ENCODE assay signal across 8 mouse cellular contexts in genomic region chr12:21204701-21205312, GRCm38 (mm10).
A peak's percentile ranks its signal among the peaks of the same experiment; 100 is the strongest.
DNase-seq lines count a peak whose midpoint lies in the region; ATAC-seq and TF ChIP-seq lines count a peak whose summit lies in the region.

No protein-coding gene starts in this region.

- TF ChIP-seq CTCF in MEL (IDR thresholded peaks at IDR 0.05 in 2 of 3, conservative IDR thresholded peaks at IDR 0.05 in 1 of 3; ENCODE audit: control insufficient read depth in 1 of 3, insufficient read depth in 1 of 3, low read depth in 2 of 3, low read length in 3 of 3, poor library complexity in 1 of 3, severe bottlenecking in 1 of 3): no peak
- TF ChIP-seq CTCF in liver, postnatal 0 days (IDR thresholded peaks at IDR 0.05; ENCODE audit: low read depth): no peak

- no peak overlapping the region for H3K9ac ChIP-seq in MEL (ENCODE audit: control insufficient read depth, low read depth, low read length, poor library complexity, severe bottlenecking)
- no peak overlapping the region for H3K9ac ChIP-seq in forebrain, embryonic 15.5 days (replicated peaks)
- H3K9ac ChIP-seq in hindbrain, embryonic 11.5 days (ENCODE audit: low read depth, low read length): no peak overlapping the region
- no peak overlapping the region for H3K9ac ChIP-seq in liver, postnatal 0 days (replicated peaks)
- no peak overlapping the region for H3K9ac ChIP-seq in stomach, embryonic 14.5 days (replicated peaks; ENCODE audit: low read depth, low read length)

- H3K36me3 ChIP-seq in MEL (ENCODE audit: control insufficient read depth in 1 of 2, insufficient read depth in 2 of 2, low read length in 2 of 2): peaks cover 0 to 12% of the 10 kb centered on the region in 2 experiments; a peak in 2 of 4 replicates
- peaks cover 30% of the 10 kb centered on the region for H3K36me3 ChIP-seq in forebrain, embryonic 15.5 days
- 0 out of 2 replicates have a peak, but pooled peaks cover 4% of the 10 kb centered on the region for H3K36me3 ChIP-seq in hindbrain, embryonic 11.5 days (ENCODE audit: control insufficient read depth, insufficient read depth, low read length)
- H3K36me3 ChIP-seq in liver, postnatal 0 days (replicated peaks; ENCODE audit: insufficient read depth, low read length): peaks cover 3% of the 10 kb centered on the region; the same call in 1 of the 2 replicates
- H3K36me3 ChIP-seq in stomach, embryonic 14.5 days (ENCODE audit: control insufficient read depth, insufficient read depth, low read length): peaks cover 4% of the 10 kb centered on the region; the same call in 1 of the 2 replicates

- TF ChIP-seq RAD21 in MEL (IDR thresholded peaks at IDR 0.05; ENCODE audit: low read depth, low read length): no peak

- no peak overlapping the region for H3K4me2 ChIP-seq in forebrain, embryonic 15.5 days (replicated peaks)
- H3K4me2 ChIP-seq in hindbrain, embryonic 11.5 days (replicated peaks; ENCODE audit: low read depth, low read length): no peak overlapping the region
- no peak overlapping the region for H3K4me2 ChIP-seq in liver, postnatal 0 days (ENCODE audit: low read depth, low read length)
- H3K4me2 ChIP-seq in stomach, embryonic 14.5 days (replicated peaks; ENCODE audit: low read depth, low read length): no peak overlapping the region

- no peak overlapping the region for H3K4me3 ChIP-seq in MEL (ENCODE audit: control insufficient read depth in 1 of 2, insufficient read depth in 1 of 2, low read depth in 2 of 2, low read length in 2 of 2)
- H3K4me3 ChIP-seq in forebrain, embryonic 15.5 days: no peak overlapping the region
- H3K4me3 ChIP-seq in hindbrain, embryonic 11.5 days (ENCODE audit: low read depth, low read length): no peak overlapping the region
- no peak overlapping the region for H3K4me3 ChIP-seq in liver, postnatal 0 days (ENCODE audit: low read depth, low read length)
- no peak overlapping the region for H3K4me3 ChIP-seq in stomach, embryonic 14.5 days (ENCODE audit: low read depth, low read length)

- TF ChIP-seq EP300 in MEL (IDR thresholded peaks at IDR 0.05; ENCODE audit: low read depth in 1 of 2, low read length in 2 of 2): no peak
- TF ChIP-seq EP300 in liver, postnatal 0 days (IDR thresholded peaks at IDR 0.05; ENCODE audit: low read depth): no peak

- no peaks in the 10 kb centered on the region for H3K79me2 ChIP-seq in MEL (ENCODE audit: control insufficient read depth, insufficient read depth, low read length, poor library complexity)

- no peak for TF ChIP-seq POLR2A in MEL (IDR thresholded peaks at IDR 0.05; ENCODE audit: control insufficient read depth in 1 of 2, insufficient read depth in 1 of 2, low read depth in 1 of 2, low read length in 2 of 2, poor library complexity in 1 of 2)

- ATAC-seq in forebrain, embryonic 15.5 days (replicated peaks): peak; percentile 46; the same call in 1 of the 2 replicates
- ATAC-seq in hindbrain, embryonic 11.5 days (ENCODE audit: low FRiP score): peak; percentile 51; the same call in 1 of the 2 replicates
- ATAC-seq in liver, postnatal 0 days: peak; percentile 44
- ATAC-seq in stomach, embryonic 14.5 days (ENCODE audit: insufficient number of reproducible peaks, insufficient read depth, low FRiP score, low read depth): no peak
- ATAC-seq in monocyte, adult 5-6 weeks (replicated peaks; ENCODE audit: insufficient number of reproducible peaks, low FRiP score, low TSS enrichment, poor library complexity, severe bottlenecking): no peak

- H3K27me3 ChIP-seq in MEL (ENCODE audit: control insufficient read depth in 1 of 2, insufficient read depth in 2 of 2, low read length in 2 of 2): no peaks in the 10 kb centered on the region
- no peaks in the 10 kb centered on the region for H3K27me3 ChIP-seq in forebrain, embryonic 15.5 days
- H3K27me3 ChIP-seq in hindbrain, embryonic 11.5 days (ENCODE audit: control insufficient read depth, insufficient read depth, low read length): no peaks in the 10 kb centered on the region
- no peaks in the 10 kb centered on the region for H3K27me3 ChIP-seq in liver, postnatal 0 days (ENCODE audit: insufficient read depth, low read length)
- H3K27me3 ChIP-seq in stomach, embryonic 14.5 days (ENCODE audit: control insufficient read depth, insufficient read depth, low read length): no peaks in the 10 kb centered on the region

- peak; percentile 25 to 46 for DNase-seq in cerebellum, postnatal 14 days
- no peak for DNase-seq in cerebellum, adult 11-12 months
- DNase-seq in MEL (ENCODE audit: low read depth, low spot score): peak; percentile 44
- DNase-seq in hindbrain, embryonic 11.5 days (ENCODE audit: low spot score): peak; percentile 24
- peak; percentile 59 for DNase-seq in liver, postnatal 0 days

- 7% methylated on average over 11 of the region's 11 CpGs for WGBS in forebrain, embryonic 15.5 days
- 52% methylated on average over 11 of the region's 11 CpGs for WGBS in hindbrain, embryonic 11.5 days
- WGBS in liver, postnatal 0 days (ENCODE audit: insufficient replicate concordance): 33% methylated on average over 11 of the region's 11 CpGs
- WGBS in stomach, embryonic 14.5 days: 40% methylated on average over 11 of the region's 11 CpGs

- H3K27ac ChIP-seq in MEL (ENCODE audit: control insufficient read depth, low read depth, low read length): no peak overlapping the region
- peak overlapping the region; percentile 59 for H3K27ac ChIP-seq in forebrain, embryonic 15.5 days (replicated peaks)
- no peak overlapping the region for H3K27ac ChIP-seq in hindbrain, embryonic 11.5 days (ENCODE audit: low read depth, low read length)
- H3K27ac ChIP-seq in liver, postnatal 0 days (ENCODE audit: low read depth): peak overlapping the region; percentile 13; the same call in 1 of the 2 replicates
- H3K27ac ChIP-seq in stomach, embryonic 14.5 days (ENCODE audit: low read length): peak overlapping the region; percentile 6; the same call in 1 of the 2 replicates

- H3K9me3 ChIP-seq in MEL (replicated peaks; ENCODE audit: insufficient read depth, low read length): no peaks in the 10 kb centered on the region
- no peaks in the 10 kb centered on the region for H3K9me3 ChIP-seq in forebrain, embryonic 15.5 days
- H3K9me3 ChIP-seq in hindbrain, embryonic 11.5 days (ENCODE audit: control insufficient read depth, low read length): no peaks in the 10 kb centered on the region
- no peaks in the 10 kb centered on the region for H3K9me3 ChIP-seq in liver, postnatal 0 days (ENCODE audit: low read length)
- no peaks in the 10 kb centered on the region for H3K9me3 ChIP-seq in stomach, embryonic 14.5 days (ENCODE audit: control insufficient read depth, low read depth, low read length)

- H3K4me1 ChIP-seq in MEL (ENCODE audit: control insufficient read depth in 1 of 2, insufficient read depth in 2 of 2, low read length in 2 of 2): peaks cover 7 to 24% of the 10 kb centered on the region in 2 experiments
- H3K4me1 ChIP-seq in forebrain, embryonic 15.5 days: peaks cover 24% of the 10 kb centered on the region
- H3K4me1 ChIP-seq in hindbrain, embryonic 11.5 days (replicated peaks; ENCODE audit: control insufficient read depth, insufficient read depth, low read length): no peaks in the 10 kb centered on the region
- peaks cover 27% of the 10 kb centered on the region for H3K4me1 ChIP-seq in liver, postnatal 0 days (ENCODE audit: insufficient read depth)
- H3K4me1 ChIP-seq in stomach, embryonic 14.5 days (ENCODE audit: control insufficient read depth, insufficient read depth, low read length): peaks cover 10% of the 10 kb centered on the region; the same call in 1 of the 2 replicates

TF ChIP-seq in MEL, 35 proteins besides CTCF, POLR2A, EP300 and RAD21:
- TF ChIP-seq ZNF384 (IDR thresholded peaks at IDR 0.05; ENCODE audit: low read depth, low read length) (peak; percentile 51), USF1 (IDR thresholded peaks at IDR 0.05; ENCODE audit: low read depth, low read length) (no peak)
TF ChIP-seq in MEL: peak in this region for 1.

Comparison
In these comparisons a context has a peak if more than half of its experiments do, and no peak if none do; other contexts are left out.
1. H3K27ac ChIP-seq: peak in forebrain, embryonic 15.5 days (single experiment), liver, postnatal 0 days (single experiment) and stomach, embryonic 14.5 days (single experiment); none in MEL (single experiment) and hindbrain, embryonic 11.5 days (single experiment).
2. ATAC-seq: peak in forebrain, embryonic 15.5 days (single experiment), hindbrain, embryonic 11.5 days (single experiment) and liver, postnatal 0 days (single experiment); none in stomach, embryonic 14.5 days (single experiment) and monocyte, adult 5-6 weeks (single experiment).